Mouse (Mus musculus) 3134 (cell line): ENCODE measurements around the gene Atf5.
A peak's percentile ranks its signal among the peaks of the same experiment; 100 is the strongest.

Experiments used
- DNase-seq: peaks from one replicate; pipeline ENCODE4 v3.0.0-alpha.2; 2011; ENCODE audit warnings: low spot score; ENCODE audit not compliant: insufficient read length; ENCODE audit errors: extremely low read depth

The Atf5 gene

GRCm38 (mm10) chr7:44850789-44851624, 34.5 kb upstream of the Atf5 start:
- no peak for DNase-seq

GRCm38 (mm10) chr7:44850146-44850545, 33.7 kb upstream of the Atf5 start:
- DNase-seq = peak; percentile 74

GRCm38 (mm10) chr7:44849416-44850111, 33.1 kb upstream of the Atf5 start:
- DNase-seq = peak; percentile 85

GRCm38 (mm10) chr7:44848561-44849415, 32.3 kb upstream of the Atf5 start, which contains the start of the genes Akt1s1 and Tbc1d17:
TSS of gene Akt1s1 (plus strand) at chr7:44848991.
TSS of gene Tbc1d17 (minus strand) at chr7:44849079.
- peak; percentile 99 for DNase-seq

GRCm38 (mm10) chr7:44847772-44848171, 31.3 kb upstream of the Atf5 start:
- no peak for DNase-seq

GRCm38 (mm10) chr7:44846804-44847203, 30.3 kb upstream of the Atf5 start:
- no peak for DNase-seq

- no peak for DNase-seq
Observed at GRCm38 (mm10) chr7:44845006-44845405, 28.5 kb upstream of the Atf5 start.

GRCm38 (mm10) chr7:44841825-44842463, 25.5 kb upstream of the Atf5 start:
- DNase-seq = no peak

GRCm38 (mm10) chr7:44840426-44840825, 24.0 kb upstream of the Atf5 start:
- DNase-seq = no peak

GRCm38 (mm10) chr7:44839491-44840191, 23.2 kb upstream of the Atf5 start:
- DNase-seq = no peak

- no peak for DNase-seq
Observed at GRCm38 (mm10) chr7:44839171-44839490, 22.7 kb upstream of the Atf5 start.

GRCm38 (mm10) chr7:44838073-44838472, 21.6 kb upstream of the Atf5 start:
- no peak for DNase-seq

GRCm38 (mm10) chr7:44836423-44837053, 20.1 kb upstream of the Atf5 start:
- DNase-seq = no peak

GRCm38 (mm10) chr7:44836016-44836404, 19.6 kb upstream of the Atf5 start:
- no peak for DNase-seq

- no peak for DNase-seq
Observed at GRCm38 (mm10) chr7:44835373-44836015, 19.0 kb upstream of the Atf5 start.

GRCm38 (mm10) chr7:44832763-44833162, 16.3 kb upstream of the Atf5 start:
- no peak for DNase-seq

GRCm38 (mm10) chr7:44828706-44829105, 12.2 kb upstream of the Atf5 start:
- DNase-seq = no peak

- peak; percentile 56 for DNase-seq
Observed at GRCm38 (mm10) chr7:44826771-44827170, 10.3 kb upstream of the Atf5 start.

- DNase-seq = no peak
Observed at GRCm38 (mm10) chr7:44824872-44825271, 8.4 kb upstream of the Atf5 start.
